Mouse (Mus musculus) forebrain, embryonic 14.5 days (tissue): ENCODE data around the gene Stip1. TPM values are rescaled to one million over a fixed set of nuclear protein-coding genes. Genes with fewer than 3 reads are reported as not detected.
A peak's percentile ranks its signal among the peaks of the same experiment; 100 is the strongest.
"Not testable (repeated sequence)": the region's sequence is repeated elsewhere in the genome, so short reads cannot be mapped to it uniquely, and the experiment has no call there.

Source experiments
- ATAC-seq: fragments of 200-750 bp; cut with Nextera tagmentation; 2 replicates; pipeline ENCODE4 v1.8.0; 2017; ENCODE audit warnings: mild to moderate bottlenecking, moderate library complexity
- DNase-seq: peaks from one replicate; pipeline ENCODE4 v3.0.0-alpha.2; 2015; ENCODE audit warnings: low spot score
- H3K27ac ChIP-seq: fragments of 300-500 bp; sonication (generic); 2 replicates; pipeline ENCODE4 v1.5.1; 2014; ENCODE audit warnings: low read depth, mild to moderate bottlenecking, control low read depth, low read length, moderate library complexity
- H3K27me3 ChIP-seq: fragments of 300-500 bp; sonication (generic); replicated peaks from 2 replicates; pipeline ENCODE4 v1.6.1; 2014; ENCODE audit warnings: low read length, control low read depth, mixed read lengths; ENCODE audit not compliant: control insufficient read depth, insufficient read depth
- H3K36me3 ChIP-seq: fragments of 300-500 bp; sonication (generic); 2 replicates; pipeline ENCODE4 v1.6.1; 2014; ENCODE audit warnings: low read length, control low read depth; ENCODE audit not compliant: control insufficient read depth, insufficient read depth
- H3K4me1 ChIP-seq: fragments of 300-500 bp; sonication (generic); 2 replicates; pipeline ENCODE4 v1.6.1; 2014; ENCODE audit warnings: antibody characterized with exemption, low read length, control low read depth; ENCODE audit not compliant: control insufficient read depth, insufficient read depth
- H3K4me2 ChIP-seq: fragments of 300-500 bp; sonication (generic); 2 replicates; pipeline ENCODE4 v1.6.1; 2014; ENCODE audit warnings: mild to moderate bottlenecking, control low read depth, low read length
- H3K4me3 ChIP-seq: fragments of 300-500 bp; sonication (generic); 2 replicates; pipeline ENCODE4 v1.5.1; 2014; ENCODE audit warnings: low read depth, low read length, control low read depth
- H3K9ac ChIP-seq: fragments of 300-500 bp; sonication (generic); 2 replicates; pipeline ENCODE4 v1.6.1; 2014; ENCODE audit warnings: mild to moderate bottlenecking, low read length, control low read depth, moderate library complexity
- H3K9me3 ChIP-seq: fragments of 300-500 bp; sonication (generic); replicated peaks from 2 replicates; pipeline ENCODE4 v1.6.1; 2016; ENCODE audit warnings: low read length, control low read depth, mixed read lengths; ENCODE audit not compliant: control insufficient read depth
- WGBS: fragments of 180-500 bp; shearing (Covaris S2); extraction: QIAGEN DNeasy Blood & Tissue Kit; methylation state at CpG from one replicate; pipeline ENCODE4 v1.1.7; 2014; 5-methylcytosine and 5-hydroxymethylcytosine counted together
- polyA plus RNA-seq: library from polyadenylated mRNA; unstranded; fragments of >200 nt; fragmentation: Nextera tagmentation; extraction: Ambion mirVana; gene quantifications from 2 replicates; pipeline ENCODE4 v1.2.1, GENCODE M21; 2014

Gene Stip1
- polyA plus RNA-seq, 1 experiment from 2014 or later: 287 TPM

DNA sequence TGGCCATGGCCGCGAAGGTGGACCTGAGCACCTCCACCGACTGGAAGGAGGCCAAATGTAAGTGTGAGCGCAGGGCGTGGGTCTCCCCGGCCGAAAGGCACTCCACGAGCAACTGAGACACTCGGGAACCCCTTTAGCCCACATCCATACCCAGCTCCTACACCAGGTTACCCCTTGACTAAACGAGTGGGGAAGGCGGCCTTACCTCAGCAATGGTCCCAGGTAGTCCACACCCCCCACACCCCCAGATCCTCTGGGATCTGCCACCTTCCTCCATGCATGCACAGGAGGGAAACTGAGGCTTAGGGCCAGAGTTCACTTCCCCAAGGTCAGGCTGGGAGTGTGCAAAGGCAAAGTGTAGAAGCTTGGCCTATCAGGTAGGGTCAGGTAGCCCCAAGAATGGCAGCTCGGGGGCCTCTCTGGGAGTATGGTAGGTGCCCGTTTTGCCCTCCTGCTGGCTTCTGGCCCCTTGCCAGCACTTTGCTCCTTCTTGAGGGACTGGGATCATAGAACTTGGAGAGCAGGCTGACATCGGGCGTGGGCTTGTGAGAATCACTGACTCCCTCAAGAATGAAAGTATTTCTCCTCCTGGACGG, 17.5 kb upstream of the Stip1 start:
- no peaks in the 10 kb centered on the region for H3K9me3 ChIP-seq
- H3K27me3 ChIP-seq: no peaks in the 10 kb centered on the region
- H3K4me2 ChIP-seq: peak overlapping the region; percentile 100
- H3K9ac ChIP-seq: peak overlapping the region; percentile 67
- 2% methylated on average over 16 of the region's 16 CpGs for WGBS
- DNase-seq (no peak), ATAC-seq (peak; percentile 27)
- peak overlapping the region; percentile 59 for H3K4me3 ChIP-seq
- H3K36me3 ChIP-seq: no peaks in the 10 kb centered on the region
- H3K27ac ChIP-seq: no peak overlapping the region
- peaks cover 9% of the 10 kb centered on the region; the same call in 1 of the 2 replicates for H3K4me1 ChIP-seq

DNA sequence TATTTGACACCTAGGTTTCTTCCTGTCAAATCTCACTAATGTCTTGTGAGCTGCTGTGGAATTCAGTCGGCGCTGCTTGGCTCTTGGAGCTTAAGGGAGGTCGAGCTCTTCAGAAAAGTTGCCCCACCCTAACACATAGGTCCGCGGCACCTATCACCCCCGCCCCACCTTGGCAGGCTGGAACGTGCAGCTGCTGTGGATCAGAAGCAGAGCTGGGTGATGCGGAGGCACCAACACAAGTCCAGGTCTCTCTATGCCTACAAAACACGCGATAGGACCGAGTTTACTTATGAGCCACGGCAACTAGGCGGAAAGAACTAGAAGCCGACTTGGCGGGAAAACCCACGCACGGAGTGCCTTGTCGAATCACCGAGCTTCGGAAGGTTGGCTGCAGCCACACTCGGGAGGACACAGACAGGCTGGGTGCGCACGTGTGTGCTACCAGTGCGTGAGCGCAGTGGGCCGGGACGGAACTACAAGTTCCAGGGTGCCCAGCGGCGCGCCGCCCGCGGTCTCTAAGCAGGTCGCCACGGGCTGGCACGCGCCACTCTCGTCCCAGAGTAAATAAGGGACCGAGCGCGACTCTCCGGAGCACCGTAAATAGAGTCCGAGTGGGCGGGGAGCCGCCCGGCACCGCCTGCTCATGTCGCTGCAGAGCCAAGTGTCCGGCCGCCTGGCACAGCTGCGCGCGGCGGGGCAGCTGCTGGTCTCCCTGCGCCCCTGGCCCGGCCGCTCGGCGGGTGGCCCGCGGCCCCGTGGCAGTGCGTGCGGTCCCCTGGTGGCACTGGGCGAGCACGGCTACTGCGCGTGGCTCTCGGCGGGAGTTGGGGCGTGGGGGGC, 16.7 kb upstream of the Stip1 start, which contains the start of gene Macrod1:
Macrod1 (plus strand) TSS at position 563 of the 840 bp plus-strand sequence.
- H3K9me3 ChIP-seq: no peaks in the 10 kb centered on the region
- H3K4me3 ChIP-seq: peak within 1 kb of the TSS; percentile 59
- H3K4me1 ChIP-seq: peaks cover 9% of the 10 kb centered on the region; the same call in 1 of the 2 replicates
- no peak within 1 kb of the TSS for H3K27ac ChIP-seq
- H3K27me3 ChIP-seq: no peaks in the 10 kb centered on the region
- DNase-seq: peak; percentile 80
- H3K36me3 ChIP-seq: no peaks in the 10 kb centered on the region
- 1% methylated on average over 69 of the region's 72 CpGs for WGBS
- peak within 1 kb of the TSS; percentile 100 for H3K4me2 ChIP-seq
- ATAC-seq: peak; percentile 90
- H3K9ac ChIP-seq: peak within 1 kb of the TSS; percentile 67

DNA sequence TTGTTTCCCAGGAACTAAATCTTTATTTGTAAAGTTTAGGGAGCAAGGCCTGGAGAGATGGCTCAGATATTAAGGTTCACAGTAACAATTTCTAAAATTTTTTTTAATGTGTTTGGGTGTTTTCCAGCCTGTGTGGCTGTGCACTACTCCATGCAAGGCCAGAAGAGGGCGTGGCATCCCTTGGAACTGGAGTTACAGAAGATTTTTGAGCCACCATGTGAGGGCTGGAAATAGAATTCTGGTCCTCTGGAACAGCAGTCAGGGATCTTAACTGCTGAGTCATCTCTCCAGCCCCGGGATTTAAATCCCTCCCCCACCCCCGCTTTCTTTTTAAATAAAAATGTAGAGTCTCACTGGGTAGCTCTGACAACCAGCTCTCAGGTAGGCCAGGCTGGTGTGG, 15.4 kb upstream of the Stip1 start:
- no peaks in the 10 kb centered on the region for H3K36me3 ChIP-seq
- peaks cover 9% of the 10 kb centered on the region; the same call in 1 of the 2 replicates for H3K4me1 ChIP-seq
- H3K9me3 ChIP-seq: no peaks in the 10 kb centered on the region
- DNase-seq (no peak), ATAC-seq (no peak)
- WGBS: 48% methylated on average over 3 of the region's 3 CpGs
- no peak overlapping the region for H3K4me2 ChIP-seq
- H3K27me3 ChIP-seq: no peaks in the 10 kb centered on the region
- no peak overlapping the region for H3K9ac ChIP-seq
- H3K27ac ChIP-seq: no peak overlapping the region
- H3K4me3 ChIP-seq: no peak overlapping the region

DNA sequence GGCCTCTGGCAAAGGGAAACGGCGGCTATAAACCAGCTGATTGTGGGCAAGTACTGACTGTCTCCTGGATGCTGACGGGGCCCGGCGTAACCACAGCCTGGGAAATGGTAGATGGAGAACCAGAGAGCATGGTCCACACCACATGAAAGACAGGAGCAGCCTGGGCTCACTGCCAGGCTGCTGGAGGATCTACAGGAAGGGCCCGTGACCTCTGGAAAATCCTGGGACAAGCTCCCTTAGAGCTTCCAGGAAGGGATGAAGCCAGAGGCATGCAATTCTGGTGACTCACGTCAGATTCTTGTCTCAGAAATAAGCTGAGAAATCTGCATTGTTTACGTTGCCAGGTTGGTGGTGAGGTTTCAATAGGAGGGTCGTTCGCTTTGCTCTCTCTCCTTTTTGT, 15.0 kb upstream of the Stip1 start:
- Histone ChIP-seq H3K4me2 (no peak overlapping the region), H3K27ac (no peak overlapping the region), H3K4me1 (peaks cover 9% of the 10 kb centered on the region; the same call in 1 of the 2 replicates), H3K36me3 (no peaks in the 10 kb centered on the region), H3K9me3 (no peaks in the 10 kb centered on the region), H3K4me3 (no peak overlapping the region), H3K27me3 (no peaks in the 10 kb centered on the region), H3K9ac (no peak overlapping the region)
- 69% methylated on average over 10 of the region's 10 CpGs for WGBS
- ATAC-seq (no peak), DNase-seq (no peak)

DNA sequence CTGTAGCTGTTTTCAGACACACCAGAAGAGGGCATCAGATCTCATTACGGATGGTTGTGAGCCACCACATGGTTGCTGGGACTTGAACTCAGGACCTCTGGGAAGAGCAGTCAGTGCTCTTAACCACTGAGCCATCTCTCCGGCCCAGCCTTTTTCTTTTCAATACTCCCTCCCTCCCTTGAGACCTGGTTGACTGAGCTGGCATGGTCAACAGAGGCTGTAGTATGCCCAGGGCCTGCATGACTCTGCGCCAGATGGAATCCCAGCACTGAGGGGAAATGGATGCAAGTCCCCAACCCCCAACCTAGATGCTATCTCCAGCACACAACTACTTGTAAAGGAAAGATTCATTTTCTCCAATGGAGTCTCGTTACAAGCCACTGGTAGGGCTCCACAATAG, 13.6 kb upstream of the Stip1 start:
- not testable (repeated sequence) for H3K9me3 ChIP-seq, H3K9ac ChIP-seq, DNase-seq, H3K4me2 ChIP-seq, H3K27ac ChIP-seq, ATAC-seq, H3K27me3 ChIP-seq, H3K4me3 ChIP-seq, H3K4me1 ChIP-seq, H3K36me3 ChIP-seq
- 67% methylated on average over 4 of the region's 4 CpGs for WGBS

DNA sequence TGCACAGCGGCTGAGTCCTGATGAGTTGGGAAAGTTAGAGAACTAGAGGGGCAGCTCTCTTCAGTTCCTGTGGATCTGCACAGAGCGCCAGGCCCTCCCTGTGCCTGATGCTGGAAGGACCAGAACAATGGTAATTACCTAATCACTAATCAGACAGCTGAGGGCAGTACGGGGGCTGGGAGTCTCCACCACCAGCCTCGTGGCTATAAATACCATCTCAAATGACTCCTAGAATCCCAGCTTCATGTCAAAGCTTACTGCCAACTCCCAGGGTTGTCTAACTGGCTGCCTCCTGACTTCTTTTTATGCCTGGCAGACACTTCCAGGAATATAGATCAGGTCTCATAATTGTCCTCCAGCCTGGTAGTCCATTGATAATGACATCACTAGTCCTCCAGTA, 4.9 kb upstream of the Stip1 start:
- Histone ChIP-seq H3K27ac (no peak overlapping the region), H3K4me2 (no peak overlapping the region), H3K4me1 (peaks cover 5% of the 10 kb centered on the region), H3K36me3 (no peaks in the 10 kb centered on the region), H3K27me3 (no peaks in the 10 kb centered on the region), H3K9ac (no peak overlapping the region), H3K4me3 (no peak overlapping the region), H3K9me3 (no peaks in the 10 kb centered on the region)
- ATAC-seq: no peak
- 22% methylated on average over 4 of the region's 4 CpGs for WGBS
- no peak for DNase-seq

DNA sequence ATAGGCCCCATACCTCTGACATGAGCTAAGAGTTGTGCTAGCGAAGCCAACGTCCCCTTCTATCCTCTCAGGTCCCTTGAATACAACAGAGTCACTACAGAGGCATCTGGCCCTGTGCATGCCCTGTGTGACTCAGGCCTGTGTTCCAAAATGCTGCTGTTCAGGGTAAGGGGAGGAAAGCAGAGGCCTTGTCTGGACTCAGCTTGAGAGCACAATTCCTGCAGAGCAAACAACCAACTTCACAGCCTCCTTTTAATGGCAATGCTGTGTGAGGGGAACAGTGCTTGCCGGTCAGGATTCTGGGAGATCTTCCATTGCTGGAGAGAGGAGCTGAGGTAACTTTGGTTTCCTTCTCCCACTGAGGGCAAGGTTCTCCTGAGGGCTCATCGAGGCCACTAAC, 4.5 kb upstream of the Stip1 start:
- Histone ChIP-seq H3K27ac (no peak overlapping the region), H3K4me2 (no peak overlapping the region), H3K9ac (no peak overlapping the region), H3K36me3 (no peaks in the 10 kb centered on the region), H3K9me3 (no peaks in the 10 kb centered on the region), H3K4me3 (no peak overlapping the region), H3K4me1 (peaks cover 5% of the 10 kb centered on the region), H3K27me3 (no peaks in the 10 kb centered on the region)
- DNase-seq: no peak
- no peak for ATAC-seq
- WGBS: 72% methylated on average over 4 of the region's 4 CpGs

DNA sequence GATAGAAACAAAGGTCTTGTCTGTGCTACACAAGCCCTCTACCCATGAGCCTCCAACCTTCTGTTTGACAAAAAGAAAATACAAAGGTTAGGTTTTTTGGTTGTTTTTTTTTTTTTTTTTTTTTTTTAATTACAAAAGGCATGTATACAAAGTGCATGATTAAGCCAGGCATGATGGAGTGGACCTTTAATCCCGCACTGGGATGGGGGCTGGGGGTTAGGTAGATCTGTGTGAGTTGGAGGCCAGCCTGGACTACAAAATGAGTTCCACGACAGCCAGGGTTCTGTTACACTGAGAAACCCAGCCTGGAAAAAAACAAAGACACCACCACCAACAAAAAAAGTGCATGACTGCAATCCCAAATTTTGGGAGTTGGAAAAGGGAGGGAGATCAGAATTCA, 1.4 kb upstream of the Stip1 start:
- DNase-seq (no peak), ATAC-seq (no peak)
- Histone ChIP-seq H3K27ac (no peak overlapping the region), H3K9ac (peak overlapping the region; percentile 84; the same call in 1 of the 2 replicates), H3K4me1 (peaks cover 17% of the 10 kb centered on the region), H3K36me3 (peaks cover 3% of the 10 kb centered on the region; the same call in 1 of the 2 replicates), H3K4me2 (no peak overlapping the region), H3K9me3 (no peaks in the 10 kb centered on the region), H3K27me3 (no peaks in the 10 kb centered on the region), H3K4me3 (no peak overlapping the region)
- 81% methylated on average over 2 of the region's 2 CpGs for WGBS

DNA sequence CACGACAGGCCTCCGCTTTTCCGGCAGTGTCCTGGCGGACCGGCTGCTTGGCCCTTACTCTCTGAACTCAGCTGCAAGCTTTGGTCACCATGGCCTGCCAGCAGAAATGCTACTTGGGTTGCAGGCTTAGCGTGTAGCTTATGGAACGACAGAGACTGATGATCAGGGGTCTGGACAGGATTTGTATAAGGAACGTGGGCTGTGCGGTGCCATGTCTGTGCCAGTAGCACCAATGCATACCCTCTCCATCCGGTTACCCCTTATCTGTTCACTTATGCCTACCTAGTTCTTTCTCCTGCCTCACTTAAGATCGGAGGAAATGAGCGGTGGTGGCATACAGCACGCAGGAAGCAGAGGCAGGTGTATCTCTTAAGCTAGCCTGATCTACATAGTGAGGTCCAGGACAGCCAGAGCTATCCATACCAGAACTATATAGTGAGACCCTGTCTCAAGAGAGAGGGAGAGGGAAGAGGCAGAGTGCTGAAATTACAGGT, 917 bp upstream of the Stip1 start:
- 23% methylated on average over 13 of the region's 13 CpGs for WGBS
- ATAC-seq: no peak

More for the DNA sequence above, 917 bp upstream of the Stip1 start:
- H3K27ac ChIP-seq: peak overlapping the region; percentile 97
- H3K4me2 ChIP-seq: peak overlapping the region; percentile 89
- peak overlapping the region; percentile 84 for H3K9ac ChIP-seq
- peak overlapping the region; percentile 46 for H3K4me3 ChIP-seq
- peak; percentile 20 for DNase-seq
- H3K4me1 ChIP-seq: peaks cover 17% of the 10 kb centered on the region
- no peaks in the 10 kb centered on the region for H3K27me3 ChIP-seq
- H3K9me3 ChIP-seq: no peaks in the 10 kb centered on the region
- peaks cover 3% of the 10 kb centered on the region; the same call in 1 of the 2 replicates for H3K36me3 ChIP-seq
